Mouse (Mus musculus): ENCODE data around the gene Ddx20. TPM values are rescaled to one million over a fixed set of nuclear protein-coding genes. Genes with fewer than 3 reads are reported as not detected.
A peak's percentile ranks its signal among the peaks of the same experiment; 100 is the strongest.

Gene Ddx20
- total RNA-seq (2021), result 10 to 100 TPM; 10.7 to 10.9 TPM
- long read RNA-seq, experiment 1, transcript Ddx20-201 (11 exons, 2,905 nt), result major isoform, 16 of 18 reads
- long read RNA-seq, experiment 1, partial matches to known transcripts, result 2 of 18 reads
- long read RNA-seq, experiment 1, other reads (novel, unspliced or antisense), result 0 of 18 reads
- long read RNA-seq, experiment 2, transcript Ddx20-201 (11 exons, 2,905 nt), result major isoform, 37 of 40 reads
- long read RNA-seq, experiment 2, partial matches to known transcripts, result 0 of 40 reads
- long read RNA-seq, experiment 2, other reads (novel, unspliced or antisense), result 3 of 40 reads

DNA sequence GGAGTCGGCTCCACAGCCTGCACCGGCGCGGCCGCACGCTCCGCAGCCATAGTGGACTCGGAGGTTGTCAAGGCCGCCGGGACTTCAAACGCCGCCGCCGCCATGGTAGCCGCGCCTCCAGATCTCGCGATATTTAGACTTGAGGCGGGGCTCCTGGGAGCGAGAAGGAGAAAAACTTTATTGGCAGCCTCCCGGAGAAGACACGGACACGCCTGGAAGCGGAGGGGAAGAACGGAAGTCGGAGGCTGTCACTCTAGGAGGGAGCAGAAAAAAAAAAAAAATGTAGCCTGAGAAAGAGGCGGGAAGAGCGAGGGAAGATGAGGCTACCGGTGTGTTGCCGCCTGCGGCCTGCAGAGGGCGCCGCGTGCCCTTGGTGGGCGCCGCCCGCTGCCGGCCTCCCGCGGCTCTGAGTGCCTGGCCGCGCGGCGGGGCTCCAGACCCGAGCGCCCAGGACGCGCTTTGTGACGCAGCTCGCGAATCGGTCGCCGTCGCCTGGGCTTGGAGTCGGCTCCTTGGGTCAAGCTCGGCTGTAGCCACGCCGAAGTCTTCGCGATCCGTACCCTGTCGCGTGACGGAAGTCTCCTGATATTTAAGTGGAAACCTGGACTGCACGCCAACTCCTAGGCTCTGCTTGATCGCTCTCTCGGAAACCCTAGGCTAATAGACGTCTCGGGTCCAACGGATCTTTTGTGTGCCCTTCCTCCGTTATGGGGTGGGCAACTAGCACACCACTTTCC lies at the start of gene Ddx20:
Gene Ddx20, minus strand, starts transcription at position 251 of the 737 bp plus-strand sequence.
- Histone ChIP-seq H3K27ac (peak within 1 kb of the TSS; percentile 98), H3K4me3 (peak within 1 kb of the TSS; percentile 99)
- peak; percentile 99 for TF ChIP-seq CTCF (IDR thresholded peaks at IDR 0.05)
- intact Hi-C loops (cut with DNase I), result loop anchor here (1.0 to 5.0 kb wide), 3 partner anchors 39 to 270 kb away; partner anchors contain the start of gene Wdr77
- DNase-seq, result peak; percentile 96

DNA sequence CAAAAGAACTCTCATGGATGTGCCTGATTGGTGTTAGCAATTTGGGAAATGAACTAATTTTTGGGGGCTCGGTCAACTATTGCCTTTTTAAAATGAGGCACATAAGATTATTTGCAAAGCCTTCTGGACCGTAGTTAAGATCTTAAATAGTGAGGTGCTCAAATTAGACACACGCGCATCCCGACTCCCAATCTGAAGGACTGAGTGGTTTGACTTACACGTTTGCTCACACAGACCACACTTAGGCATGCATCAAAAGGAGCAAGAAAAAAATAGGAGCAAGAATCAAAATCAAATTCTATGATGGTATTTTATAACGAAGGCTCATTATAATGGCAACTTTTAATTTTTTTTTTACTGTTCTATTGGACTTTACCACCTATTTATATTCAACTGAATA lies 49.7 kb upstream of the Ddx20 start:
- Histone ChIP-seq H3K27ac (no peak overlapping the region), H3K4me3 (no peak overlapping the region)
- intact Hi-C loops (cut with DNase I), result no loop called here
- TF ChIP-seq CTCF (IDR thresholded peaks at IDR 0.05), result no peak
- no peak for DNase-seq

GRCm38 (mm10) chr3:105736148-105736547 lies 48.8 kb upstream of the Ddx20 start:
- no peak for TF ChIP-seq CTCF (IDR thresholded peaks at IDR 0.05)
- intact Hi-C loops (cut with DNase I), result no loop called here
- no peak overlapping the region for H3K27ac ChIP-seq

GRCm38 (mm10) chr3:105735285-105735684 lies 47.9 kb upstream of the Ddx20 start:
- intact Hi-C loops (cut with DNase I), result no loop called here
- no peak for DNase-seq
- H3K27ac ChIP-seq, result no peak overlapping the region
- H3K4me3 ChIP-seq, result no peak overlapping the region
- TF ChIP-seq CTCF (IDR thresholded peaks at IDR 0.05), result no peak

More at GRCm38 (mm10) chr3:105736148-105736547, 48.8 kb upstream of the Ddx20 start:
- H3K4me3 ChIP-seq, result no peak overlapping the region
- no peak for DNase-seq

DNA sequence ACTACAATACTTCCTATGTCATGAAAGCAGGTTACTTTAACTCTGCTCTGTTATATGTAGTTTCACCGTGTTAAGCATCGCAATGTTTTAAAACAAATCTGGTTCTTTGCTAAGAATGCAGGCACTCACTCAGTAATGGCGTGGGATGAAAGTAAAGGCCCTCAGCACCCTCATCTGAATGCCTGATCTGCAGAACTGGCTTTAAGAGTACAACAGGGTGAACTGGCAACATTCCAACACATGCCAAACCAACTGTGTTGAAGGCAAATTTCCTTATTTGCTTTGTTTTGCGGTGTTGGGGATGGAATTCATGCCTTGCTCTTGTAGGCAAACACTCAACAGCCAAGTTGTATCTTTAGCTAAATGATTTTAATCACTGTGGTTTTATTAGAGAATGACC lies 46.2 kb upstream of the Ddx20 start:
- Histone ChIP-seq H3K27ac (no peak overlapping the region), H3K4me3 (no peak overlapping the region)
- intact Hi-C loops (cut with DNase I), result no loop called here
- no peak for TF ChIP-seq CTCF (IDR thresholded peaks at IDR 0.05)
- no peak for DNase-seq

- intact Hi-C loops (cut with DNase I), result no loop called here
- no peak for TF ChIP-seq CTCF (IDR thresholded peaks at IDR 0.05)
- DNase-seq, result no peak
Measured at GRCm38 (mm10) chr3:105732360-105732759, 45.0 kb upstream of the Ddx20 start.

DNA sequence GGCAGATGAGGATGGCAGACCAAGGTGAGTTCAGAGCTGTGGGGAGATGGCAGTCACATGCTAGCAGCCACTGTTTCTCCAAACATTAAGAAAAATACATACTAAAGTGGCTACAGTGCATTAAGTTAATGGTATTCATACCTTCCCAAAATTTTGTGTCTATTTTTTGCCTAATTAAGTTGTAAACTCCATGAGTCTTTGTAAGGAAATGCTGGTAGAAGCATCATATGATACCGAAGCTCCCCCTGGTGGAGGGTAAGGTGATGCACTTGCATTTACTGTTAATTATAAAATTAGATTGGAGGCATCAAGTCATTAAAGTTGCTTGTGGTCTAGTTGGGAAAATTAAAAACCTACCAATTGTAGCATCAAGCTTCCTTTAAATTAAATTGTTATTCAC lies 38.7 kb upstream of the Ddx20 start:
- Histone ChIP-seq H3K4me3 (no peak overlapping the region), H3K27ac (no peak overlapping the region)
- intact Hi-C loops (cut with DNase I), result loop anchor here (1.0 to 2.0 kb wide), 2 partner anchors 39 to 173 kb away; partner anchors contain the start of gene Ddx20
- no peak for DNase-seq
- peak; percentile 96 for TF ChIP-seq CTCF (IDR thresholded peaks at IDR 0.05)

More at GRCm38 (mm10) chr3:105732360-105732759, 45.0 kb upstream of the Ddx20 start:
- no peak overlapping the region for H3K4me3 ChIP-seq
- H3K27ac ChIP-seq, result no peak overlapping the region

DNA sequence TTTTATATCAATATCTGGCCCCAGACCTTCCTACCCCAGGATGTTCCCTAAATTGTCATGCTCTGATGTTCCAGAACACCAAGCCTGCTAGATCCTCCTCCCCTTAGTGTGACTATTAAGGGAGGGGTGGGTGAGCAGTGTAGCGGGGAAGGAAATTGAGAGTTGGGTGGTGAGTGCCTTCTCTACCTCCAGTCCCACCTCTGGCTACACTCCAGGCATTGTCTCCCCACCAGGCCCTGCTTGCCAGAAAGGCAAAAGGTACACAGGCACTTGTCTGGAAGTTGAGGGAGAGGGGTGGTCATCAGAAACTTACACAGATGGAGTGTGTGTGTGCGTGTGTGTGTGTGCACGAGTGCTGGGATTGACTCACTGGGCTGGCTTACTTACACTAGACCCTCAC lies 35.1 kb upstream of the Ddx20 start:
- intact Hi-C loops (cut with DNase I), result no loop called here
- no peak for DNase-seq
- Histone ChIP-seq H3K27ac (peak overlapping the region; percentile 38; the same call in 1 of the 2 replicates), H3K4me3 (no peak overlapping the region)
- TF ChIP-seq CTCF (IDR thresholded peaks at IDR 0.05), result no peak

DNA sequence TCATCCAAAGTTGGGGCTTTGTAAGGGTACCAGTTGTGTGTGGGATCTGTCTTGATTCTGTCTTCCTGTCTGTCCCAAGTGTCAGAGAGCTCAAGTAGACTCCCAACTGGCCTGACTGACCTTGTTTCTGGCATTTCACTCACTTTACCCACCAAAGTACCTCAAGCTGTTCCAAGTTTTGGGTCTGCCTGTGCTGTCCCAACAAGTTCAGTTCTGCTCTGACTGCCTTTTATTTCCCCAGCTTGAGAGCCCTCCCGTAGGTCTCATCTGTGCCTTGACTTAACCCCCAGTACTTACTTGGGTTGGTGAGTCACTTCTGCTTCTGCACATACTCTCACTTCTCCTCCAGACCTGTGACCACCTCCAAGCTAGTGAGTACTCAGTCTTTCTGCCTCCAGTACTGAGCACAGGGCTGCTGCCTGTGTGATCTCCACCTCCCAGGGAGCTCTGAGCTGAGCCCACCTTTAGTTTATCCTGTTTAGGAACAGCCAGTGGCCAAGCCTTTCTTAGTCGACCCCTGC lies 34.4 kb upstream of the Ddx20 start:
- intact Hi-C loops (cut with DNase I), result no loop called here

GRCm38 (mm10) chr3:105720514-105720913 lies 33.1 kb upstream of the Ddx20 start:
- Histone ChIP-seq H3K4me3 (no peak overlapping the region), H3K27ac (no peak overlapping the region)
- intact Hi-C loops (cut with DNase I), result no loop called here
- TF ChIP-seq CTCF (IDR thresholded peaks at IDR 0.05), result no peak
- no peak for DNase-seq

More for the DNA sequence above, 34.4 kb upstream of the Ddx20 start:
- TF ChIP-seq CTCF (IDR thresholded peaks at IDR 0.05), result no peak
- Histone ChIP-seq H3K4me3 (no peak overlapping the region), H3K27ac (peak overlapping the region; percentile 38)
- DNase-seq, result no peak

GRCm38 (mm10) chr3:105719979-105720378 lies 32.6 kb upstream of the Ddx20 start:
- Histone ChIP-seq H3K27ac (no peak overlapping the region), H3K4me3 (no peak overlapping the region)
- intact Hi-C loops (cut with DNase I), result loop anchor here (2.0 kb wide), 1 partner anchor 17 kb away; no protein-coding TSS in a partner anchor
- no peak for TF ChIP-seq CTCF (IDR thresholded peaks at IDR 0.05)
- no peak for DNase-seq

DNA sequence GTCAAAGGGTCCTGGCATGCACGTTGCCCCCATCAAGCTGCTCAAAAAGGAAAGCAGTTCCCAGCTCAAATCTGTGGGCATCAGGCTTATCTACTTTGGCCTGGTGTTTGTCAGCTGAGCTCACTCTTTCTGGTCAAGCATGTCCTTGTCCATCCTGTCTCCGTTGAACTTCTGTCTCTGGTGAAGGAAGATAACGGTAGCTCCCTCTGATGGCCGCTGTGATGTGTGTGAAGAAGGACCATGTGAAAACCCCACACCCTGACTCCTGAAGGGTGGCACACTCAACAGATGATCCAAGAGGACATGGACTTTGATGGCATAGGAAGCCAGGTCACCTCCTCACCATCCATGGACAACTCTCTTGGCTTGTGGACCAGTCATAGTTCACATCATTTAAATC lies 31.4 kb upstream of the Ddx20 start:
- Histone ChIP-seq H3K27ac (peak overlapping the region; percentile 75), H3K4me3 (no peak overlapping the region)
- peak; percentile 3; the same call in 1 of the 2 replicates for TF ChIP-seq CTCF (IDR thresholded peaks at IDR 0.05)
- no peak for DNase-seq
- intact Hi-C loops (cut with DNase I), result loop anchor here (2.0 kb wide), 1 partner anchor 16 kb away; no protein-coding TSS in a partner anchor

All from gastrocnemius, adult 2 months (tissue).